Mouse (Mus musculus): ENCODE data around the gene B230219D22Rik. TPM values are rescaled to one million over a fixed set of nuclear protein-coding genes. Genes with fewer than 3 reads are reported as not detected.
A peak's percentile ranks its signal among the peaks of the same experiment; 100 is the strongest.

Gene B230219D22Rik
- polyA plus RNA-seq, 1 experiment from 2014 or later: 66.4 TPM

DNA sequence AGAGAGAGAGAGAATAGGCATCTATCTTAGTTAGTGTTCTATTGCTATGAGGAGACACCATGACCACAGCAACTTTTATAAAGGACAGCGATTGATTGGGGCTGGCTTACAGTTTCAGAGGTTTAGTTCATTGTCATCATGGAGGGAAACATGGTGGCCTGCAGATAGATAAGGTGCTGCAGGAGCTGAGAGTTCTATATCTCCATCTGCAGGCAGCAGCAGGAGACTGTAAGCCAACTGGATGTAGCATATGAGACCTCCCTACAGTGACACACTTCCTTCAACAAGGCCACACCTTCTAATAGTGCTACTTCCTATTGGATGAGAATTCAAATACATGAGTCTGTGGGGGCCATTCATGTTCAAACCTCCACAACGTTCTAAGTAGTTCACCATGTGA lies 39.2 kb downstream of the B230219D22Rik start:
- H3K4me1 ChIP-seq (replicated peaks; ENCODE audit: control insufficient read depth, insufficient read depth, low read length): no peaks in the 10 kb centered on the region
- no peak overlapping the region for H3K9ac ChIP-seq (ENCODE audit: low read length)
- no peak for DNase-seq (ENCODE audit: low spot score)
- no peaks in the 10 kb centered on the region for H3K9me3 ChIP-seq (ENCODE audit: control insufficient read depth, low read length)
- H3K4me3 ChIP-seq (ENCODE audit: low read depth, low read length): no peak overlapping the region
- H3K27me3 ChIP-seq (replicated peaks; ENCODE audit: control insufficient read depth, insufficient read depth, low read length): no peaks in the 10 kb centered on the region
- no peak for ATAC-seq (replicated peaks; ENCODE audit: low FRiP score, low TSS enrichment, low read depth)
- no peak overlapping the region for H3K4me2 ChIP-seq (ENCODE audit: low read length)
- H3K27ac ChIP-seq (ENCODE audit: low read depth): no peak overlapping the region
- WGBS: 88% methylated on average over 2 of the region's 2 CpGs
- no peaks in the 10 kb centered on the region for H3K36me3 ChIP-seq (ENCODE audit: control insufficient read depth, insufficient read depth, low read length)

DNA sequence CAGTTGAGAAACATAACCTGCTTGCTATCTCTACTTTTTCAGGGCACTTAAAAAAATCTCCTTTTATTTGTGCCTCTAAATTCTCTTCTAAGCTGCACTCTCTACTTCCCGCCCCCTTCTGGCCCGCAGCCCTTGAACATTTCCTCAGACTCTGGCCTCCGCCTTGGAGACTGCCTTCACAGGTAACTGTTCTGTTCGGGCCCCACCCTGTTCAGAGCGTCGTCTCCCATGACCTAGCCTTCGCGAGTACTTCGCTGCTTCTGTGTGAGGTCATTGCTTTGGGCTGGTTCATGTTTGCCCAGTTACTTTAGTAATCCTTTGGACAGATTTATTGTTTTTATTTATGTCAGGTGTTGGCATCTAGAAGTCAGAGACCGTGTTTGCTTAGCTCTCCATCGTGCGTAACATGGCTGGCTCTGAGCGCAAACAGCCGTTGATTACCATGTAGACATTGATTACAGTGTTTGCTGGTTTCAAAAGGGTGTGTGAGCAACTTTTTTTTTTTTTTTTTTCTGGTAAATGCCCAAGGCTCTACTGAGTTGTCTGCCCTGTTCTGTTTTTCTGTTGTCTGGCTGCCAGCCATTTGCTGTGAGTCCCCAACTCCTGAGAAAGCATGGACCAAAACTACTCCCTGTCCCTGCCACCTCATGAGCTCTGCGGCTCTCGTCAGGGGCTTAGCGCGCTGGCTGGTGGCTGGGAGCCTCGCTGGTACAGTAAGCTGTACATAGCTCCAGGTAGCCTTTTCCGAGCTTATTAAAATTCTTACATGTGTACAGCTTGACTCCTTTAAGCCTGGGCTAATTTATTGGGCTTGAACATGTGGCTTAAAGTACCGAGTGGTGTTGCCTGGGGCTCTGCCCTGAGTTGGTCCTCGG lies 40.9 kb downstream of the B230219D22Rik start:
- H3K9me3 ChIP-seq (ENCODE audit: control insufficient read depth, low read length): no peaks in the 10 kb centered on the region
- ATAC-seq (replicated peaks; ENCODE audit: low FRiP score, low TSS enrichment, low read depth): 0 out of 2 replicates have a peak, but pooled peaks have one; percentile 50
- no peak for DNase-seq (ENCODE audit: low spot score)
- H3K4me1 ChIP-seq (replicated peaks; ENCODE audit: control insufficient read depth, insufficient read depth, low read length): no peaks in the 10 kb centered on the region
- H3K27ac ChIP-seq (ENCODE audit: low read depth): no peak overlapping the region
- 70% methylated on average over 22 of the region's 22 CpGs for WGBS
- no peak overlapping the region for H3K9ac ChIP-seq (ENCODE audit: low read length)
- no peaks in the 10 kb centered on the region for H3K27me3 ChIP-seq (replicated peaks; ENCODE audit: control insufficient read depth, insufficient read depth, low read length)
- no peaks in the 10 kb centered on the region for H3K36me3 ChIP-seq (ENCODE audit: control insufficient read depth, insufficient read depth, low read length)
- H3K4me3 ChIP-seq (ENCODE audit: low read depth, low read length): no peak overlapping the region
- H3K4me2 ChIP-seq (ENCODE audit: low read length): no peak overlapping the region

DNA sequence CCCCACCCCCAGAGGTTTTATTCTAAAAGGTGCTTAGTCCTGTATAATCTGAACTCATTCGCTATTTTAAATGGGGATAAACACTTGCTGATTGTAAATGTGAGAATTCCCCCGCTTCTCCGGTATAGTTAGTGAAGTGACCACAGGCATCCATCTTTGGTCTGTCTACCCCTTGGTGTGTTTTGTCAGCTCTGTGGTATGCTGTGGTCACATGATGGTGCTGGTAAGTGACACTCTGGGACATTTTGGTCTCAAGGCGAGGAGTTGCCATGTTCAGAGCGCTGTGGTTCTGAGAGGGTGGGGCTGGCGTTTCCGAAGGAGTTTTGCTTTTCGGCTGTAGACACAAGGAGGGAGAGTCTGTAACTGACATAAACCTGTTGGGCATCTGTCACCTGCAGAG lies 45.0 kb downstream of the B230219D22Rik start:
- 91% methylated on average over 8 of the region's 8 CpGs for WGBS
- Histone ChIP-seq H3K27ac (ENCODE audit: low read depth) (no peak overlapping the region), H3K27me3 (replicated peaks; ENCODE audit: control insufficient read depth, insufficient read depth, low read length) (no peaks in the 10 kb centered on the region), H3K4me2 (ENCODE audit: low read length) (no peak overlapping the region), H3K9me3 (ENCODE audit: control insufficient read depth, low read length) (no peaks in the 10 kb centered on the region), H3K9ac (ENCODE audit: low read length) (no peak overlapping the region), H3K4me1 (replicated peaks; ENCODE audit: control insufficient read depth, insufficient read depth, low read length) (no peaks in the 10 kb centered on the region), H3K4me3 (ENCODE audit: low read depth, low read length) (no peak overlapping the region), H3K36me3 (ENCODE audit: control insufficient read depth, insufficient read depth, low read length) (no peaks in the 10 kb centered on the region)
- no peak for ATAC-seq (replicated peaks; ENCODE audit: low FRiP score, low TSS enrichment, low read depth)
- DNase-seq (ENCODE audit: low spot score): no peak

DNA sequence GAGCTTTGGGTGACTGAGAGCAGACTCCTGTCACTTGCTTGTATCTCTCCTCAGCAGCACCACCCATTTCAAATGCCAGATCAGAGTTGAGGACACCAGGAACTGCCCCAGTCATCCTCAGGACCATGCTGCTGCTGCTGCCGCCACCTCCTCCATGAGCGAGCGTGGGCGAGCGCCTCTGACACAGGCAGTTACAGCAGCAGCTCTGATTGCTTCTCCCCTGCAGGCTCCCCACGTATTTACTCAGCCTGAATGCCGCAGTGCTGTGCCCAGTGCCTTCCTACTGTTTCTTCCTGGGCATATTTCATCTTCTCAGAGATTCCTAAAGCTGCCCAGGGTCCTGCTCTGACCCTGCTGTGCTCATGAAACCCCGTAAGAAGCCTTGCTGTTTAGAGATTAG lies 49.4 kb downstream of the B230219D22Rik start:
- 63% methylated on average over 8 of the region's 8 CpGs for WGBS
- no peaks in the 10 kb centered on the region for H3K9me3 ChIP-seq (ENCODE audit: control insufficient read depth, low read length)
- no peak overlapping the region for H3K9ac ChIP-seq (ENCODE audit: low read length)
- H3K4me1 ChIP-seq (replicated peaks; ENCODE audit: control insufficient read depth, insufficient read depth, low read length): no peaks in the 10 kb centered on the region
- no peak for ATAC-seq (replicated peaks; ENCODE audit: low FRiP score, low TSS enrichment, low read depth)
- no peak overlapping the region for H3K4me2 ChIP-seq (ENCODE audit: low read length)
- no peaks in the 10 kb centered on the region for H3K36me3 ChIP-seq (ENCODE audit: control insufficient read depth, insufficient read depth, low read length)
- H3K27ac ChIP-seq (ENCODE audit: low read depth): no peak overlapping the region
- no peak for DNase-seq (ENCODE audit: low spot score)
- no peak overlapping the region for H3K4me3 ChIP-seq (ENCODE audit: low read depth, low read length)
- H3K27me3 ChIP-seq (replicated peaks; ENCODE audit: control insufficient read depth, insufficient read depth, low read length): no peaks in the 10 kb centered on the region

Other genes with a start within 250 kb of the B230219D22Rik start
- 43.4 and 55.1 TPM in 2 replicates for gene Grk6, start 248.1 kb upstream of the B230219D22Rik start, polyA plus RNA-seq (2014; fragmentation: Nextera tagmentation; extraction: Ambion mirVana)
- 0.55 and 0.70 TPM in 2 replicates for gene Prr7, start 228.9 kb upstream of the B230219D22Rik start, polyA plus RNA-seq (2014; fragmentation: Nextera tagmentation; extraction: Ambion mirVana)
- 120 and 134 TPM in 2 replicates for gene Dbn1, start 205.0 kb upstream of the B230219D22Rik start, polyA plus RNA-seq (2014; fragmentation: Nextera tagmentation; extraction: Ambion mirVana)
- 253 and 260 TPM in 2 replicates for gene Pdlim7, start 179.4 kb upstream of the B230219D22Rik start, polyA plus RNA-seq (2014; fragmentation: Nextera tagmentation; extraction: Ambion mirVana)
- 1.9 and 2.5 TPM in 2 replicates for gene Dok3, start 163.8 kb upstream of the B230219D22Rik start, polyA plus RNA-seq (2014; fragmentation: Nextera tagmentation; extraction: Ambion mirVana)
- 63.9 and 73.1 TPM in 2 replicates for gene Ddx41, start 156.5 kb upstream of the B230219D22Rik start, polyA plus RNA-seq (2014; fragmentation: Nextera tagmentation; extraction: Ambion mirVana)
- gene Fam193b, start 122.0 kb upstream of the B230219D22Rik start, polyA plus RNA-seq (2014; fragmentation: Nextera tagmentation; extraction: Ambion mirVana): 28.8 and 33.6 TPM in 2 replicates
- gene Tmed9, start 119.4 kb upstream of the B230219D22Rik start, polyA plus RNA-seq (2014; fragmentation: Nextera tagmentation; extraction: Ambion mirVana): 59.9 and 64.8 TPM in 2 replicates
- 12.6 and 17.4 TPM in 2 replicates for gene B4galt7, start 93.2 kb upstream of the B230219D22Rik start, polyA plus RNA-seq (2014; fragmentation: Nextera tagmentation; extraction: Ambion mirVana)
- 43.3 and 53.9 TPM in 2 replicates for gene Caml, start 70.1 kb upstream of the B230219D22Rik start, polyA plus RNA-seq (2014; fragmentation: Nextera tagmentation; extraction: Ambion mirVana)
- 40.9 and 44.1 TPM in 2 replicates for gene Ddx46, start 58.1 kb upstream of the B230219D22Rik start, polyA plus RNA-seq (2014; fragmentation: Nextera tagmentation; extraction: Ambion mirVana)
- gene Txndc15, start 21.5 kb downstream of the B230219D22Rik start, polyA plus RNA-seq (2014; fragmentation: Nextera tagmentation; extraction: Ambion mirVana): 71.0 and 75.9 TPM in 2 replicates
- gene Pcbd2, start 34.2 kb downstream of the B230219D22Rik start, polyA plus RNA-seq (2014; fragmentation: Nextera tagmentation; extraction: Ambion mirVana): 60.1 and 64.2 TPM in 2 replicates
- 0.23 TPM in 1 of 2 replicates, not detected in the other for gene Catsper3, start 91.4 kb downstream of the B230219D22Rik start, polyA plus RNA-seq (2014; fragmentation: Nextera tagmentation; extraction: Ambion mirVana)
- 20.3 and 22.2 TPM in 2 replicates for gene Pitx1, start 143.1 kb downstream of the B230219D22Rik start, polyA plus RNA-seq (2014; fragmentation: Nextera tagmentation; extraction: Ambion mirVana)

Data from intestine, embryonic 14.5 days (tissue).